Mouse (Mus musculus): Measurements from ENCODE around the gene 9930021J03Rik. TPM values are rescaled to one million over a fixed set of nuclear protein-coding genes. Genes with fewer than 3 reads are reported as not detected.

9930021J03Rik gene
- polyA plus RNA-seq, 1 experiment: 31.2 TPM

- Histone ChIP-seq H3K4me1 (ENCODE audit: control insufficient read depth, insufficient read depth, low read length) (peaks cover 7% of the 10 kb centered on the region), H3K4me3 (ENCODE audit: insufficient read depth, low read length) (peak within 1 kb of the TSS; percentile 88), H3K27ac (ENCODE audit: insufficient read depth, low read length) (no peak within 1 kb of the TSS)
- TF ChIP-seq CTCF (IDR thresholded peaks at IDR 0.05; ENCODE audit: borderline replicate concordance, insufficient read depth, low read length) (no peak), POLR2A (IDR thresholded peaks at IDR 0.05; ENCODE audit: low read depth, low read length) (peak; percentile 85)
Measured at GRCm38 (mm10) chr19:29812581-29813460, 7.0 kb upstream of the 9930021J03Rik start, which contains the start of gene Ranbp6. Ranbp6 (minus strand) TSS chr19:29812974.

GRCm38 (mm10) chr19:29810022-29810421, 4.2 kb upstream of the 9930021J03Rik start:
- H3K27ac ChIP-seq (ENCODE audit: insufficient read depth, low read length): no peak overlapping the region
- H3K4me1 ChIP-seq (ENCODE audit: control insufficient read depth, insufficient read depth, low read length): peaks cover 7% of the 10 kb centered on the region
- no peak overlapping the region for H3K4me3 ChIP-seq (ENCODE audit: insufficient read depth, low read length)
- TF ChIP-seq CTCF (IDR thresholded peaks at IDR 0.05; ENCODE audit: borderline replicate concordance, insufficient read depth, low read length) (no peak), POLR2A (IDR thresholded peaks at IDR 0.05; ENCODE audit: low read depth, low read length) (no peak)

GRCm38 (mm10) chr19:29805101-29805916, 480 bp downstream of the 9930021J03Rik start:
- Histone ChIP-seq H3K4me3 (ENCODE audit: insufficient read depth, low read length) (peak overlapping the region; percentile 63), H3K27ac (ENCODE audit: insufficient read depth, low read length) (peak overlapping the region; percentile 1), H3K4me1 (ENCODE audit: control insufficient read depth, insufficient read depth, low read length) (no peaks in the 10 kb centered on the region; the same call in 1 of the 2 replicates)
- TF ChIP-seq CTCF (IDR thresholded peaks at IDR 0.05; ENCODE audit: borderline replicate concordance, insufficient read depth, low read length) (no peak), POLR2A (IDR thresholded peaks at IDR 0.05; ENCODE audit: low read depth, low read length) (peak; percentile 53)

DNA sequence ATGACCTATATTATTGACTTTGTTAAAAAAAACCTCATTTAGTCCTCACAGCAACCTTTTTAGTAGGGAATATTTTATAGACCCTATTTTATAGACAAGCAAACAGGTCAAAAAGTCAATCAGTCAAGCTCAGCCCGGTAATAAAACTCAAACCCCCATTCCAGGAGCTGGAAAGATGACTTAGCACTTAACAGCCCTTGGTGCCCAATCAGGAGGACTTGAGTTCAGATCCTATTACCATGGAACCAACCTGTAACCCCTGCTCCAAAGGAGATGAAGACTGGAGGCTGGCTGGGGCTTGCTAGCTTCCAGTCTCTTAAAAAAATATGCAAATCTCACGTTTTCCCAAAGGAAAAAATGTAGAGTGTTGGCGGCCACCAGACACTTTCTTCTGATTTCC, 1.8 kb downstream of the 9930021J03Rik start:
- no peaks in the 10 kb centered on the region; the same call in 1 of the 2 replicates for H3K4me1 ChIP-seq (ENCODE audit: control insufficient read depth, insufficient read depth, low read length)
- peak overlapping the region; percentile 33 for H3K4me3 ChIP-seq (ENCODE audit: insufficient read depth, low read length)
- no peak overlapping the region for H3K27ac ChIP-seq (ENCODE audit: insufficient read depth, low read length)
- TF ChIP-seq CTCF (IDR thresholded peaks at IDR 0.05; ENCODE audit: borderline replicate concordance, insufficient read depth, low read length): no peak
- no peak for TF ChIP-seq POLR2A (IDR thresholded peaks at IDR 0.05; ENCODE audit: low read depth, low read length)

DNA sequence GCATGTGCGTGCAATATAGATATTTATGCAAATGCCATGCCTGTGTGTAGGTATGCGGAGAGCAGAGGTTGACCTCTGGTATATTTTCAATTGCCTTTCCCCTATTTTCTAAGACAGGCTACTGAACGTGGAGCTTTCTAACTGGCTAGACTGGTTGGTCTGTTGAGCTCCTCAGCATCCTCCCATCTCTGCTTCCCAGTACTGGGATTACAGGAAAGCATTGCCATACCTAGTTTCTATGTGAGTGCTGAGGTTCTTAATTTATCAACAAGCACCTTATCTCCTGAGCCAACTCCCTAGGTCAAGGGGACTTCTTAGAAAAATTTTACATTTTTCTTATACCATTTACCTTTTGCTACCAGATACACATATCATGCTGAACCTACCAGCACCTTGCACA, 8.4 kb downstream of the 9930021J03Rik start:
- no peak overlapping the region for H3K27ac ChIP-seq (ENCODE audit: insufficient read depth, low read length)
- TF ChIP-seq POLR2A (IDR thresholded peaks at IDR 0.05; ENCODE audit: low read depth, low read length): no peak
- TF ChIP-seq CTCF (IDR thresholded peaks at IDR 0.05; ENCODE audit: borderline replicate concordance, insufficient read depth, low read length): no peak
- H3K4me1 ChIP-seq (ENCODE audit: control insufficient read depth, insufficient read depth, low read length): no peaks in the 10 kb centered on the region
- H3K4me3 ChIP-seq (ENCODE audit: insufficient read depth, low read length): no peak overlapping the region

DNA sequence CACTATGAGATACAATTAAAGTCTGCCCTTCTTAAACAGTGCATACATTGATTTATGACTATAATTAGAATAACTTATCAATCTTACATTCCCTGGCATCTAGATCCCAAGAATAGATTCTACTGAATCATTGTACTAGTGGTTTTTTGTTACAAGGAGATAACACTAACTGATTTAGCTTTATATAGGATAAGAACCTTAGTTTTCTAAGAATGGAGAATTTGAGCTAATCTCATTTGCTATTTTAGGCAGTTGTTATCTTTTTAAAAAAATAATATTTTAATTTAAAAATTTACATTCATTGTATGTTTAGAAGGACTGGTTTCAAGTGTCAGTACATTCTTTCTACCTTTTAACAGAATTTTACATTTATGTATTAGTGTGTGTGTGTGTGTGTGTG, 17.8 kb downstream of the 9930021J03Rik start:
- TF ChIP-seq POLR2A (IDR thresholded peaks at IDR 0.05; ENCODE audit: low read depth, low read length) (no peak), CTCF (IDR thresholded peaks at IDR 0.05; ENCODE audit: borderline replicate concordance, insufficient read depth, low read length) (no peak)
- H3K27ac ChIP-seq (ENCODE audit: insufficient read depth, low read length): no peak overlapping the region
- no peaks in the 10 kb centered on the region for H3K4me1 ChIP-seq (ENCODE audit: control insufficient read depth, insufficient read depth, low read length)

DNA sequence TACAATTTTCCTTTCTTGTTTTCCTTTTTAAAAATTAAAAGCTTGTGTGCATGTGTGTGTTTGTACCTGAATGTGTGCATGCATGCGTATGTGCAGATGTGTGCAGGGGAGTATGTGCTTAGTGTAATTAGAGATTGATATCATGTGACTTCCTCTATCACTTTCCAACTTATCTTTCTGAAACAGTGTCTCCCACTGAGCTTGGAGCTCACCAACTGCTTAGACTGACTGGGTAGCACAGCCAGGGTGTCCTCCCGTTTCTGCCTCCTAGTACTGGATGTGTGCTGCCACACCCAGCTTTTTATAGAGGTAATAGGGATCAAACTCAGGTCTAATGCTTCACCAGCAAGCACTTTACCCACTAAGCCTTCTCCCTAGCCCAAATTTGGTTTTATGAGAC, 22.9 kb downstream of the 9930021J03Rik start:
- TF ChIP-seq CTCF (IDR thresholded peaks at IDR 0.05; ENCODE audit: borderline replicate concordance, insufficient read depth, low read length) (no peak), POLR2A (IDR thresholded peaks at IDR 0.05; ENCODE audit: low read depth, low read length) (no peak)
- Histone ChIP-seq H3K4me3 (ENCODE audit: insufficient read depth, low read length) (no peak overlapping the region), H3K4me1 (ENCODE audit: control insufficient read depth, insufficient read depth, low read length) (no peaks in the 10 kb centered on the region), H3K27ac (ENCODE audit: insufficient read depth, low read length) (no peak overlapping the region)

More for the DNA sequence above, 17.8 kb downstream of the 9930021J03Rik start:
- H3K4me3 ChIP-seq (ENCODE audit: insufficient read depth, low read length): no peak overlapping the region

- Histone ChIP-seq H3K4me3 (ENCODE audit: insufficient read depth, low read length) (no peak overlapping the region), H3K4me1 (ENCODE audit: control insufficient read depth, insufficient read depth, low read length) (no peaks in the 10 kb centered on the region), H3K27ac (ENCODE audit: insufficient read depth, low read length) (no peak overlapping the region)
- TF ChIP-seq CTCF (IDR thresholded peaks at IDR 0.05; ENCODE audit: borderline replicate concordance, insufficient read depth, low read length) (no peak), POLR2A (IDR thresholded peaks at IDR 0.05; ENCODE audit: low read depth, low read length) (no peak)
Measured at GRCm38 (mm10) chr19:29753939-29754338, 51.9 kb downstream of the 9930021J03Rik start.

- Histone ChIP-seq H3K4me3 (ENCODE audit: insufficient read depth, low read length) (no peak overlapping the region), H3K27ac (ENCODE audit: insufficient read depth, low read length) (no peak overlapping the region), H3K4me1 (ENCODE audit: control insufficient read depth, insufficient read depth, low read length) (no peaks in the 10 kb centered on the region)
- TF ChIP-seq POLR2A (IDR thresholded peaks at IDR 0.05; ENCODE audit: low read depth, low read length) (no peak), CTCF (IDR thresholded peaks at IDR 0.05; ENCODE audit: borderline replicate concordance, insufficient read depth, low read length) (no peak)
Measured at GRCm38 (mm10) chr19:29750994-29751393, 54.8 kb downstream of the 9930021J03Rik start.
